Comparison of ENCODE assay signal across 14 mouse cellular contexts in the genomic region with DNA sequence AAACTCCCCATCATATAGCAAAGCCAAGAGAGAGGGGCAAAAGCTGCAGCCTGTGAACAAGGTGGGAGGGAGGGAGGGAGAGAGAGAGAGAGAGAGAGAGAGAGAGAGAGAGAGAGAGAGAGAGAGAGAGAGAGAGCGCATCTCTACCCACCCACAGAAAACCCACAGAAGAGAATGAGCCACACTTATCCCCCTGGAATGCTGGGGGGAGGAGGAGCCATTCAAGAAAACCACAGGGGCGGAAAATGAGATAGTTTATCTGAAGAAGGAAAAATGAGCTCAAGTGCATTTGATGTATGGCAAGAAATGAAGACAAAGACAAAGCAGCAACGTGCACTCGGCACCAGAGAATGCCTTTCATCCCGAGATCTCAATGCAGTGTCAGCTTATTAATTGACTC.
DNase-seq lines count a peak whose midpoint lies in the region; ATAC-seq and TF ChIP-seq lines count a peak whose summit lies in the region.
"Had no signal": no experiment of that assay in that cellular context is flagged by ENCODE, and none has a peak within 500 bp of the region (broad histone marks: within the 10 kb centered on the region; RNA-seq: fewer than 3 reads in every experiment).

No protein-coding gene starts in this region.

- intact Hi-C loops in heart, postnatal 10 days (cut with DNase I), result no loop called here

- no peaks in the 10 kb centered on the region for H3K27me3 ChIP-seq in embryonic facial prominence, embryonic 14.5 days (replicated peaks; ENCODE audit: control insufficient read depth, insufficient read depth, low read length)
- no peaks in the 10 kb centered on the region for H3K27me3 ChIP-seq in embryonic facial prominence, embryonic 10.5 days (replicated peaks; ENCODE audit: low read depth, poor library complexity, severe bottlenecking)
- H3K27me3 ChIP-seq in hindbrain, embryonic 11.5 days (ENCODE audit: control insufficient read depth, insufficient read depth, low read length), result no peaks in the 10 kb centered on the region
- H3K27me3 ChIP-seq in midbrain, embryonic 16.5 days (ENCODE audit: control insufficient read depth, insufficient read depth, low read depth, low read length), result no peaks in the 10 kb centered on the region
- H3K27me3 ChIP-seq: embryonic facial prominence, embryonic 13.5 days; liver, embryonic 13.5 days had no signal

- TF ChIP-seq POLR2A in brain, embryonic 14.5 days (IDR thresholded peaks at IDR 0.05; ENCODE audit: borderline replicate concordance, extremely low read depth, insufficient read depth, insufficient read length, poor library complexity, severe bottlenecking), result no peak

- no peak for TF ChIP-seq CTCF in brain, embryonic 14.5 days (IDR thresholded peaks at IDR 0.05; ENCODE audit: borderline replicate concordance, extremely low read depth, insufficient read depth, insufficient read length)

- peak; percentile 72 for DNase-seq in embryonic facial prominence, embryonic 14.5 days (ENCODE audit: low spot score)
- DNase-seq in embryonic facial prominence, embryonic 10.5 days (ENCODE audit: low spot score), result no peak
- DNase-seq in brain, embryonic 14.5 days (ENCODE audit: low read depth), result peak; percentile 71
- DNase-seq in hindbrain, embryonic 11.5 days (ENCODE audit: low spot score), result peak; percentile 23
- no peak for DNase-seq in heart, postnatal 10 days
- no peak for DNase-seq in adrenal gland, adult 2 months
- no peak for DNase-seq in natural killer cell, adult 2 months (ENCODE audit: low spot score in 2 of 2)
- DNase-seq: cerebellum, adult 18-20 months; heart, adult 11 months; kidney, adult 18-20 months; liver, embryonic 13.5 days; lung, postnatal 10 days had no signal

- ATAC-seq in embryonic facial prominence, embryonic 14.5 days (ENCODE audit: low read depth), result peak; percentile 76
- peak; percentile 41; the same call in 1 of the 2 replicates for ATAC-seq in hindbrain, embryonic 11.5 days (ENCODE audit: low FRiP score)
- ATAC-seq in midbrain, embryonic 16.5 days, result no peak; the same call in 1 of the 2 replicates

- no peaks in the 10 kb centered on the region for H3K36me3 ChIP-seq in embryonic facial prominence, embryonic 14.5 days (ENCODE audit: control insufficient read depth, insufficient read depth, low read length)
- H3K36me3 ChIP-seq in embryonic facial prominence, embryonic 10.5 days (replicated peaks), result no peaks in the 10 kb centered on the region
- no peaks in the 10 kb centered on the region for H3K36me3 ChIP-seq in hindbrain, embryonic 11.5 days (ENCODE audit: control insufficient read depth, insufficient read depth, low read length)
- H3K36me3 ChIP-seq in midbrain, embryonic 16.5 days (ENCODE audit: control insufficient read depth, insufficient read depth, low read length), result no peaks in the 10 kb centered on the region
- H3K36me3 ChIP-seq: embryonic facial prominence, embryonic 13.5 days; liver, embryonic 13.5 days had no signal

- H3K27ac ChIP-seq in embryonic facial prominence, embryonic 14.5 days (replicated peaks; ENCODE audit: low read depth, low read length), result no peak overlapping the region
- no peak overlapping the region for H3K27ac ChIP-seq in embryonic facial prominence, embryonic 10.5 days (replicated peaks)
- no peak overlapping the region for H3K27ac ChIP-seq in hindbrain, embryonic 11.5 days (ENCODE audit: low read depth, low read length)
- no peak overlapping the region for H3K27ac ChIP-seq in midbrain, embryonic 16.5 days (ENCODE audit: low read length)
- H3K27ac ChIP-seq: liver, embryonic 13.5 days had no signal

- no peak overlapping the region for H3K4me2 ChIP-seq in embryonic facial prominence, embryonic 14.5 days (ENCODE audit: low read depth, low read length)
- H3K4me2 ChIP-seq in hindbrain, embryonic 11.5 days (replicated peaks; ENCODE audit: low read depth, low read length), result no peak overlapping the region
- 0 out of 2 replicates have a peak overlapping the region, but pooled peaks have one; percentile 4 for H3K4me2 ChIP-seq in midbrain, embryonic 16.5 days (ENCODE audit: low read length)
- H3K4me2 ChIP-seq: embryonic facial prominence, embryonic 13.5 days; liver, embryonic 13.5 days had no signal

- WGBS in embryonic facial prominence, embryonic 14.5 days, result 37% methylated on average over 5 of the region's 5 CpGs
- 62% methylated on average over 5 of the region's 5 CpGs for WGBS in embryonic facial prominence, embryonic 10.5 days
- WGBS in hindbrain, embryonic 11.5 days, result 37% methylated on average over 5 of the region's 5 CpGs
- WGBS in midbrain, embryonic 16.5 days, result 7% methylated on average over 5 of the region's 5 CpGs

- H3K9ac ChIP-seq in embryonic facial prominence, embryonic 14.5 days (ENCODE audit: low read depth, low read length), result no peak overlapping the region
- no peak overlapping the region for H3K9ac ChIP-seq in hindbrain, embryonic 11.5 days (ENCODE audit: low read depth, low read length)
- no peak overlapping the region for H3K9ac ChIP-seq in midbrain, embryonic 16.5 days (ENCODE audit: low read depth, low read length)
- H3K9ac ChIP-seq: embryonic facial prominence, embryonic 13.5 days; liver, embryonic 13.5 days had no signal

- H3K9me3 ChIP-seq in embryonic facial prominence, embryonic 14.5 days (ENCODE audit: control insufficient read depth, low read length), result no peaks in the 10 kb centered on the region
- no peaks in the 10 kb centered on the region for H3K9me3 ChIP-seq in embryonic facial prominence, embryonic 10.5 days
- no peaks in the 10 kb centered on the region for H3K9me3 ChIP-seq in hindbrain, embryonic 11.5 days (ENCODE audit: control insufficient read depth, low read length)
- no peaks in the 10 kb centered on the region for H3K9me3 ChIP-seq in midbrain, embryonic 16.5 days (replicated peaks; ENCODE audit: control insufficient read depth, low read length, poor library complexity, severe bottlenecking)
- H3K9me3 ChIP-seq: embryonic facial prominence, embryonic 13.5 days; liver, embryonic 13.5 days had no signal

- peaks cover 8% of the 10 kb centered on the region; the same call in 1 of the 2 replicates for H3K4me1 ChIP-seq in embryonic facial prominence, embryonic 14.5 days (ENCODE audit: control insufficient read depth, insufficient read depth, low read length)
- peaks cover 15% of the 10 kb centered on the region for H3K4me1 ChIP-seq in embryonic facial prominence, embryonic 10.5 days
- H3K4me1 ChIP-seq in hindbrain, embryonic 11.5 days (replicated peaks; ENCODE audit: control insufficient read depth, insufficient read depth, low read length), result no peaks in the 10 kb centered on the region
- no peaks in the 10 kb centered on the region for H3K4me1 ChIP-seq in midbrain, embryonic 16.5 days (ENCODE audit: control insufficient read depth, insufficient read depth, low read length)
- H3K4me1 ChIP-seq: liver, embryonic 13.5 days had no signal

- H3K4me3 ChIP-seq in embryonic facial prominence, embryonic 14.5 days (ENCODE audit: low read depth, low read length), result no peak overlapping the region
- H3K4me3 ChIP-seq in embryonic facial prominence, embryonic 10.5 days, result no peak overlapping the region
- no peak overlapping the region for H3K4me3 ChIP-seq in hindbrain, embryonic 11.5 days (ENCODE audit: low read depth, low read length)
- H3K4me3 ChIP-seq in midbrain, embryonic 16.5 days (ENCODE audit: low read depth, low read length), result no peak overlapping the region
- H3K4me3 ChIP-seq: embryonic facial prominence, embryonic 13.5 days; liver, embryonic 13.5 days had no signal

Comparison
In these comparisons a context has a peak if more than half of its experiments do, and no peak if none do; other contexts are left out.
1. DNase-seq: peak in embryonic facial prominence, embryonic 14.5 days (single experiment), brain, embryonic 14.5 days (single experiment) and hindbrain, embryonic 11.5 days (single experiment); none in embryonic facial prominence, embryonic 10.5 days (single experiment), heart, postnatal 10 days (0 of 2), adrenal gland, adult 2 months (single experiment) and natural killer cell, adult 2 months (0 of 2).